Mouse (Mus musculus): ENCODE measurements at regions not wholly inside any gene's neighbourhood (a gene's known extent, or its start where the extent isn't known, plus 50 kb on each side); places are given as distances from the start of the nearest gene placed in this dataset.

- no peak for DNase-seq (ENCODE audit: low spot score in 2 of 2)
Measured at GRCm38 (mm10) chr9:116366713-116367112, 191.6 kb upstream of the Tgfbr2 start.

DNA sequence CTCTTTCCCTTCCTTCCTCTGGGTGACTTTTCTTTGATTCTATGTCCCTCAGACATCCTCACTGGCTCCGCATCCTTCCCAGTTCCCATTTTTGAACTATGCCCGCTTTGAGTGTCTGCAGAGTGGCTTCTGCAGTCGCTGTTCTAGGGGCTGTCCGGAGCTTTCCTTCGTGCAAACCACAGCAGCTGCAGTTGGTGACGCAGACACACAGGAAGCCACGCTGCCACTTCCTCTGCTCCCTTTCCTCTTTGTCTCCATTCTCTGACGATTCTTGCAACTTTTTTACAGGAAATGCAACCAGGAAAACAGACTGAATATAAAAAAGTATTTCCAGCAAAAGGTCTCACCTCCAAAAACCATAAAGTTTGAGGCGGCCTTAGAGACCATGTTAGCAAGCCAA lies 191.0 kb upstream of the Tgfbr2 start:
- DNase-seq (ENCODE audit: low spot score in 2 of 2): no peak

DNA sequence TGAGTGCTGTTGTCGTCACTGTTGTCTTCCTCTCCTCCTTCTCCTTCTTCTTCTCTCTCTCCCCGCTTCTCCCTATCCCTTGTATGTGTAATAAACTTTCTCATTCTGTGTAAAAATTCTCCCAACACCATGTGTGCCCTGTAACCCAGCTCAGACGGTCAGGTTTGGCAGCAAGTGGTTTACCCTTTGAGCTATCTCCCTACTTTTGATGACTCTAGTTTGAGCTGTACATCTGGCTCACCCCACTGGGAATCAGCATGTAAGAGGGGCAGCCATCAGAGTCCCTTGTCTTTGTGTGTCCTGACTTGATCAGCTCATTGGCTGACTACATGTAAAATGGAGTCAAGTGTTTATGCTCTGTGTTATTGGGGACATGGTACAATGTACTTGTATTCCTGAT lies 190.5 kb upstream of the Tgfbr2 start:
- DNase-seq (ENCODE audit: low spot score in 2 of 2): no peak

GRCm38 (mm10) chr9:116365016-116365685 lies 190.0 kb upstream of the Tgfbr2 start:
- DNase-seq (ENCODE audit: low spot score in 2 of 2): no peak

GRCm38 (mm10) chr9:116361092-116361491 lies 185.9 kb upstream of the Tgfbr2 start:
- DNase-seq (ENCODE audit: low spot score in 2 of 2): no peak

GRCm38 (mm10) chr9:116354056-116354732 lies 179.0 kb upstream of the Tgfbr2 start:
- DNase-seq (ENCODE audit: low spot score in 2 of 2): no peak

DNA sequence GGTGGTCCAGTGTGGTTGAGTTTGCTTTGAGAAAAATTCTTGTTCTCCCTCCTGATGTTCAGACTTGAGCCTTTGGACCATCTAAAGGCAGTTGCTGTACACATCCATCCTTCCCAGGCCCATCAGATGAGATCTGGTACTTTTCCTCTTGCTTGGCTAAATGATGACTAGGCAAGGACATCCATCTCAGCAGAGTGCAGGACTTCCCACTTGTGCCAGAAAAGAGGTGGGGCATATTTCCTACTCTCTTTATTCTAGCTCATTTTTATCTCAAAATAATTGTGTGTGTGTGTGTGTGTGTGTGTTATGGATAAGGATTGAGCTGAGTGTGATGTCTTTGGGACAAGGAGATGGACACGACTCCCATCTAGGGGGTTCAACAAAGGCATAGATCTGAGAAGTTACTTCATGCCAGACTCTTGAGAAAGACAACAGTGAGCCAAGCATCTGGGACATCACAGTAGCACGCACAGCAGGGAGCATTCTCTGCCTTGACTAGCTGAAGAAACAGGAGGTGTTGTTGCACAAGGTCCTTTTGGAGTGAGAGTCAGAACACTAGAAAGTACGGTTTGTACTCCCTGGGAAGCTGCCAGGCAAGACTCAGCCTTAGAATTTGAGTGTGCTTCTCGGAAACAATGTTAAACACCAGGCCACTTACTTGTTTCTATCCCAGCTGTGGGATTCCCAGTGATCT lies 177.8 kb upstream of the Tgfbr2 start:
- DNase-seq (ENCODE audit: low spot score in 2 of 2): no peak

DNA sequence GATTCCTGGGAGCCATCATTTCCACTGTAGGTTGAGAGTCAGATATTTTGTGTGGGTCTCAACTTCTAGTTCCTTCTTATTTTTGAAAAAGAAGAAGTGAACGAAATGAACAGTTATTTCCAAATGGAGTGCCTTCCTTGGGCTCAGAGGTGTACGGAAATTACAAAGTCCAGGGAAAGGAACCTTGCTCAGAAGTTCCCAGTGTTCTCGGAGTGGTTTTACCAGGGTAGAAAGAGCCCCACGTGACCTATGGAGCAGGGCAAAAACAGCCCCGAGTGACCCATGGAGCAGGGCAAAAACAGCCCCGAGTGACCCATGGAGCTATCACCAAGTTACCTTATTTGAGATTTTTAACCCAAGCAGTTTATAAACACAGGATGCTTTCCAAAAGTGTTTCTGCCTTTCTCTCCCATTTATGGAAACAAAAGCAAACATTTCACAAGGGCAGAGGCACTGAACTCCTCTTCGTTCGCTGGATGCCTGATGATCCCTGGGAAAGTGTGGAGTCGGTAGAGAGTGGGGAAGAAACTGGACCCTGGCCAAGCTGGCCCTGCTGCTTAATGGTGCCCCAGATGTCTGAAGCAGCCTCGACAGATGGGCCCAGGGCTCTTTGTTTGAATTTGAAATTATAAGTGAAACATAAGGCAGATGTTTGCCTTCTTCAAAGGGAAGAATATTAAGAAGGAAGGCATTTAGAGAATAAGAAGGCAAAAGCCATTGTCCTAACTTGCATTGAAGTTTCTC lies 175.8 kb upstream of the Tgfbr2 start:
- DNase-seq (ENCODE audit: low spot score in 2 of 2): no peak

DNA sequence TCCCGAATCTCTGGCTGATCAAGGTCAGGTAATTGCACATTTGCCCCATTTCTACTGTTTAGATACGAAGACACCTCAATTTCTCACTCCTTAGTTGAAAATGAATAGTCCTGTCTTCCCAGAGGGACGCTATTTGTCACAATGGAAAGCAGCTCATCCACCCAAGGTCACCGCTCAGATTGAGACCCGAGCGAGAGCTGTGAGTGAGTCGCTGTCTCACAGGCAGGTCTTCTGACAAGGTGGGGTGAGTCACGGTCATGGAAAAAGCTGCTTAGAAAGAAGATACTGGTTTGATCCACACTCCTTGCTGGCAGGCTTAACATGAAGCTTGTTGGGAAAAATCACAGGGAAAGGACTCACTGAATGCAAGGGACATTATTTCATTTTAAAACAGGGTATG lies 171.9 kb upstream of the Tgfbr2 start:
- DNase-seq (ENCODE audit: low spot score in 2 of 2): no peak

DNA sequence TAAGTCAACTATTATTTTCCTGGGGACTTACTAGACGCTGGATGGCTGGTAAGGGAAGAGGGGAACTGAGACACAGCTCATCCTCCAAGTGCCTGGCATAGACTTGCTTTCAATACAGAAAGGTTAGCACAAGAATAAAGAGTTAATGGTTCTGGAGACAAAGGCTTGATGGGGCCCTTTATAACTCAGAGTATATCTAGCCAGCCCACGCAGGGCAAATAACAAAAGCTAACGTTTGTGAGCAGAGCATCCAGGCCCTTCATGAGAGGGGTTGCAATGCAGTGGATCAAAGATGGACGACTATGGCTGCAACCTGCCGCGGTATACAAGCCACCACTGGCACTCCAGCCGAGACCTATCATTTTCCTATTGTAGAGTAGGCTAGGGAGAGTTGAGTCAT lies 171.3 kb upstream of the Tgfbr2 start:
- no peak for DNase-seq (ENCODE audit: low spot score in 2 of 2)

GRCm38 (mm10) chr9:116343086-116343481 lies 167.9 kb upstream of the Tgfbr2 start:
- DNase-seq (ENCODE audit: low spot score in 2 of 2): no peak

- DNase-seq (ENCODE audit: low spot score in 2 of 2): no peak
Measured at GRCm38 (mm10) chr9:116342446-116343085, 167.4 kb upstream of the Tgfbr2 start.

DNA sequence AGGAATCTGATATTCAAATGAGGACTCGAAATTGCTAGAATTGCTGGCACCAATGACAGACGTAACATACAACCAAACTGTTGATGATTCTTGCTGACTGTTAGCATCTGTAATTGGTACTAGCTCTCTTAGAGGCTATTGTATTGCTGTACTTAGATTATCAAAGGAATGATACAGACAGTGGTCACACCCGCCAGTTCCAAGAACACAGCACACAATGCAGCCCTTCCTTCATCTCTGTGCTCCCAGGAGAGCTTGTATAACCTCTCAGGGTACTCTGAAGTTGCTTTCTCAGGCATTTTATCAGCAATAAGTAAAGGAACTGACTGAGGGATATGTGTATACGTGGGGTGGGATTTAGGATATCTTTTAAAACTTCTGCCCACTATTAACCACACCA lies 166.8 kb upstream of the Tgfbr2 start:
- DNase-seq (ENCODE audit: low spot score in 2 of 2): no peak

- DNase-seq (ENCODE audit: low spot score in 2 of 2): no peak
Measured at GRCm38 (mm10) chr9:116340952-116341351, 165.8 kb upstream of the Tgfbr2 start.

- DNase-seq (ENCODE audit: low spot score in 2 of 2): no peak
Measured at GRCm38 (mm10) chr9:116338729-116339100, 163.6 kb upstream of the Tgfbr2 start.

DNA sequence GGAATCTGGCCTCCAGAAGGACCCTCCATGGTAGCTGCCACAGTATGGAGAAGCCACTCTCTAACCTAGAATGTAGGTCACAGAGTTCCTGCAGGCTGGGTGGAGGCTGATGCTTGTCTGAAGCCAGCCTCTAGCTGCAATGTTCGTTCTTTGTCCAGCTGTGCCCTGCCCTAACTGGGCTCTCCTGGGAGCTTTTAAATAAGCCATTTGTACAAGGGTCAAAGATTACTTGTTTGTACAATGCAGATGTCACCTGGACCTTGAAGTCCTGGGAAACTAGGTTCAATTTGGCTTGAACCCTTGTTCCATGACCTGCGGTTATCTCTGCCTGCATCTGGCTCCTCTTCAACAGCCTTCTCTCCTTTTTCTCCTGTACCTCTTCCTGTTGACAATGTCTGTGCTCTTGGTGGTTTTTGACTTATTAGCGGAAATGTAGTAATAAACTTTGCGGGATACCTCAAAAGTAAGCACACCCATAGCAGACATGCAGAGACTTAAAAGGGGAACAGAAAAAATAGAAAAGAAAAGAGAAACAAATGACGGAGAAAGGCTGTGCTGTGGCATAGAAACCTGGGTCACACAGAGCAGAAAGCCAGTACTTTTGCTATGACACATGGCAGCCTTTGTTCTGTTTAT lies 163.1 kb upstream of the Tgfbr2 start:
- no peak for DNase-seq (ENCODE audit: low spot score in 2 of 2)

- DNase-seq (ENCODE audit: low spot score in 2 of 2): no peak
Measured at GRCm38 (mm10) chr9:116337446-116338010, 162.4 kb upstream of the Tgfbr2 start.

DNA sequence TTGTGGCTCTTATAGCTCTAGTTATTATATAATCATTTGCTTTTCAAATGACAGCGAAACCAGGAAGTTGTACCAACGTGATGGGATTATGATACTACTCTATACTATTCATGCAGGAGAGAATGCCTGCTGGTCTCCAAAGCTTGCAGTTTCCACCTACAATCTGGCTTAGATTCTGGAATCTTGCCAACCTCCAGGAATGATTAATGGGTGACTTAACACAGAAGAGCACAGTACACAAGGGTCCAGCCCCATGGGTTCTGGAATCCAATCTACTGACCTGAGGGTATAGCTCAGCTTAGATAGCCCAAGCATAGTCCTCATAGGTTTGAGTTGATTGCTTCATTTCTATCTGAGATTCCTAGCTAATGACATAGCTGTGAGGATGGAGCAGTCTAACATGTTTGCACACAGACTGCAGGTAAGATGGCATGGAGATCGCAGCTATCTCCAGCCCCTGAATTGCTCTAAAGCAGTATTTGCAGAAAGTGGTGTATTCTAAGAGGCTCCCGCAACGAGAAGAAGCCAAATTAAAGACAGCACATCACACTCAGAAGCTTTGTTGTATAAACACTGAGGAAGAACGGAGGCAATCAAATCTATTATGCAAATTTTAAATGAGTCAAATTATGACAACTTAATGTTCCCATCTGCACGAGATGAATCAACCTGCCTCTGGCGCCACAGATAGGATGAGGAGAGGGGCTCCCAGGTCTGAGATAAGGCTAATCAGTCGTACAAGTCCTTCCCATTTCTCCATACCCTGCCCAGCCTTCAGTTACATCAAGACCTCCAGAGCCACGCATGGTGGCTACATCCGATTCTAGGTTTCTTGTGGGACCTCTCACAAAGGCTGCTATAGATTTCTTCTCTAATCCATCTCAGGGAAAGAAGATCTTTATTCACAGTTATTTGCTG lies 160.7 kb upstream of the Tgfbr2 start:
- DNase-seq (ENCODE audit: low spot score in 2 of 2): no peak

- DNase-seq (ENCODE audit: low spot score in 2 of 2): no peak
Measured at GRCm38 (mm10) chr9:116333956-116334463, 158.8 kb upstream of the Tgfbr2 start.

Measured in adrenal gland, adult 18-20 months (tissue).